Mouse (Mus musculus): ENCODE measurements around the gene Rnf185.

Gene Rnf185

GRCm38 (mm10) chr11:3394520-3394919 lies 57.6 kb downstream of the Rnf185 start:
- no peak for DNase-seq (ENCODE audit: low spot score)

GRCm38 (mm10) chr11:3392526-3392925 lies 59.6 kb downstream of the Rnf185 start:
- DNase-seq (ENCODE audit: low spot score), result no peak

- DNase-seq (ENCODE audit: low spot score), result no peak
Observed at GRCm38 (mm10) chr11:3390789-3391188, 61.4 kb downstream of the Rnf185 start.

- DNase-seq (ENCODE audit: low spot score), result no peak
Observed at GRCm38 (mm10) chr11:3389996-3390395, 62.2 kb downstream of the Rnf185 start.

GRCm38 (mm10) chr11:3387482-3388196 lies 64.5 kb downstream of the Rnf185 start:
- DNase-seq (ENCODE audit: low spot score), result no peak

GRCm38 (mm10) chr11:3386941-3387368 lies 65.2 kb downstream of the Rnf185 start:
- DNase-seq (ENCODE audit: low spot score), result peak; percentile 59

GRCm38 (mm10) chr11:3382602-3383594 lies 69.3 kb downstream of the Rnf185 start:
- DNase-seq (ENCODE audit: low spot score), result no peak

- DNase-seq (ENCODE audit: low spot score), result no peak
Observed at GRCm38 (mm10) chr11:3381148-3381814, 70.9 kb downstream of the Rnf185 start.

GRCm38 (mm10) chr11:3379427-3379826 lies 72.7 kb downstream of the Rnf185 start:
- no peak for DNase-seq (ENCODE audit: low spot score)

- no peak for DNase-seq (ENCODE audit: low spot score)
Observed at GRCm38 (mm10) chr11:3374741-3375140, 77.4 kb downstream of the Rnf185 start.

- DNase-seq (ENCODE audit: low spot score), result no peak
Observed at GRCm38 (mm10) chr11:3374293-3374645, 77.9 kb downstream of the Rnf185 start.

GRCm38 (mm10) chr11:3373591-3374292 lies 78.4 kb downstream of the Rnf185 start:
- DNase-seq (ENCODE audit: low spot score), result no peak

GRCm38 (mm10) chr11:3371599-3372295 lies 80.4 kb downstream of the Rnf185 start:
- no peak for DNase-seq (ENCODE audit: low spot score)

- no peak for DNase-seq (ENCODE audit: low spot score)
Observed at GRCm38 (mm10) chr11:3370928-3371598, 81.1 kb downstream of the Rnf185 start.

- DNase-seq (ENCODE audit: low spot score), result no peak
Observed at GRCm38 (mm10) chr11:3370162-3370561, 82.0 kb downstream of the Rnf185 start.

- DNase-seq (ENCODE audit: low spot score), result no peak
Observed at GRCm38 (mm10) chr11:3369449-3369848, 82.7 kb downstream of the Rnf185 start.

- no peak for DNase-seq (ENCODE audit: low spot score)
Observed at GRCm38 (mm10) chr11:3368983-3369382, 83.2 kb downstream of the Rnf185 start.

GRCm38 (mm10) chr11:3366411-3366810 lies 85.8 kb downstream of the Rnf185 start:
- DNase-seq (ENCODE audit: low spot score), result no peak
